Mouse (Mus musculus) midbrain, embryonic 10.5 days (tissue): Measurements from ENCODE around the gene Ryr2. TPM values are rescaled to one million over a fixed set of nuclear protein-coding genes. Genes with fewer than 3 reads are reported as not detected.

Experiments used
- DNase-seq: peaks from one replicate; pipeline ENCODE4 v3.0.0-alpha.2; 2017; ENCODE audit warnings: low spot score
- H3K27ac ChIP-seq: fragments of 300-500 bp; sonication (generic); replicated peaks from 2 replicates; pipeline ENCODE4 v1.5.1; 2016; ENCODE audit warnings: mild to moderate bottlenecking
- H3K27me3 ChIP-seq: fragments of 300-500 bp; sonication (generic); 2 replicates; pipeline ENCODE4 v1.6.1; 2016; ENCODE audit warnings: low read depth, mild to moderate bottlenecking; ENCODE audit not compliant: poor library complexity, severe bottlenecking
- H3K36me3 ChIP-seq: fragments of 300-500 bp; sonication (generic); 2 replicates; pipeline ENCODE4 v1.6.1; 2016; ENCODE audit warnings: mild to moderate bottlenecking, moderate library complexity
- H3K4me1 ChIP-seq: fragments of 300-500 bp; sonication (generic); 2 replicates; pipeline ENCODE4 v1.6.1; 2016
- H3K4me3 ChIP-seq: fragments of 300-500 bp; sonication (generic); 2 replicates; pipeline ENCODE4 v1.5.1; 2016; ENCODE audit warnings: mild to moderate bottlenecking, moderate library complexity
- H3K9me3 ChIP-seq: fragments of 300-500 bp; sonication (generic); replicated peaks from 2 replicates; pipeline ENCODE4 v1.6.1; 2016; ENCODE audit warnings: mild to moderate bottlenecking
- WGBS: fragments of 180-500 bp; shearing (Covaris S2); methylation state at CpG from one replicate; pipeline ENCODE4 v1.1.7; 2016; 5-methylcytosine and 5-hydroxymethylcytosine counted together
- polyA plus RNA-seq: library from polyadenylated mRNA; unstranded; fragments of >200 nt; fragmentation: Nextera tagmentation; extraction: Ambion mirVana; gene quantifications from 2 replicates; pipeline ENCODE4 v1.2.1, GENCODE M21; 2016

The Ryr2 gene
- polyA plus RNA-seq, 1 experiment from 2014 or later, result 0.07 TPM

DNA sequence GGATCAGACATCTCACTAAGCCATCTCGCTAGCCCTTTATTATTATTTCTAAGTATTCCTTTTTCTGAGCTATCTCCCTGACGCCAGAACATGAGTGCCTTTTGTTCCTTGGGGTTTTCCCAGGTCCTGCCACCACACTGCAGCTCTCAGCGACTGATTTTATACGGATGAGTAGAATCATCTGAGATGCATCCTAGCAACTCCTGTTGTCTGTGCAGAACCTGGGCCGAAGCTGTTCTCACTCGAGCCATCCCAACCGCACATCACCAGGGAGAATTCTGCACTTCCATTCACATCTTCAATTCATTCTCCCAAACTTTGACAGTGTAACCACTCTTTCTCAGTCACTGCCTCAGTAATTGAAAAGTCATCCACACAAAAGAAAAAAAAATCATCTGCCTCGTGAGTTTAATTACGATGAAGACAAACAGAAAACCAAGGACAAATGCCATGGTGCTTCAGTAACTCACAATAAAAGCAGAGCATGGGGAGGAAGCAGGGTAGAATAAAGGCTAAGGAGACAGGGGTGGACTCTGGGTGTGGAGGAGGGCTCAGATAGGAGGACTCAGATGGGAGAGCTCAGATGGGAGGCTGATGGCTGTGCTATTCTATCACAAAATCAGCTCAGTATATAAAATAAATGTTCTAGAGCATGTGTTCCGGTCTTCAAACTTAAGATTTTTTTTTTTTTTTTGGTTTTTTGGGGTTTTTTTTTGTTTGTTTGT is 226.1 kb downstream of the Ryr2 start:
- H3K9me3 ChIP-seq, result no peaks in the 10 kb centered on the region
- peak; percentile 13 for DNase-seq
- no peak overlapping the region; the same call in 1 of the 2 replicates for H3K27ac ChIP-seq
- WGBS, result 54% methylated on average over 10 of the region's 10 CpGs
- peaks cover 9% of the 10 kb centered on the region for H3K4me1 ChIP-seq
- H3K36me3 ChIP-seq, result no peaks in the 10 kb centered on the region
- H3K27me3 ChIP-seq, result no peaks in the 10 kb centered on the region
- H3K4me3 ChIP-seq, result no peak overlapping the region

DNA sequence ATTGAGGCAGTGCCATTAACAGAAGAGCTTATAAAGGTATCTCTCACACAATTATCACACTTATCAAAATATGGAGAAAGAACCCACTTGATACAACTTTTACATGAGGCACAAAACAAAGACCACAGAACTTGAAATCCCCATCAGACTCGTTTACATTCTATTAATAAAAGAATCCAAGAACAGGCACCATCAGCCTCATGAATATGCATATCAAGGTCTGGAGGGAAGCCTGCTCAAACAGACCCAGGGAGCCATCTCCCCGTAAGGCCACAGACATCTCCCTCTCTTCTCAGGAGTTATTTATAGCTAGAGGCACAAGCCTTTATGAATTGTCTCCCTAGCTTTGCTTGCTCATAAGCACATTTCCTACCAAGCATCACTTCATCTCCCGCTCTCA is 227.7 kb downstream of the Ryr2 start:
- no peaks in the 10 kb centered on the region for H3K27me3 ChIP-seq
- no peaks in the 10 kb centered on the region for H3K36me3 ChIP-seq
- H3K27ac ChIP-seq, result no peak overlapping the region
- 66% methylated on average over 3 of the region's 3 CpGs for WGBS
- no peak overlapping the region for H3K4me3 ChIP-seq
- DNase-seq, result no peak
- no peaks in the 10 kb centered on the region for H3K9me3 ChIP-seq
- peaks cover 9% of the 10 kb centered on the region for H3K4me1 ChIP-seq

DNA sequence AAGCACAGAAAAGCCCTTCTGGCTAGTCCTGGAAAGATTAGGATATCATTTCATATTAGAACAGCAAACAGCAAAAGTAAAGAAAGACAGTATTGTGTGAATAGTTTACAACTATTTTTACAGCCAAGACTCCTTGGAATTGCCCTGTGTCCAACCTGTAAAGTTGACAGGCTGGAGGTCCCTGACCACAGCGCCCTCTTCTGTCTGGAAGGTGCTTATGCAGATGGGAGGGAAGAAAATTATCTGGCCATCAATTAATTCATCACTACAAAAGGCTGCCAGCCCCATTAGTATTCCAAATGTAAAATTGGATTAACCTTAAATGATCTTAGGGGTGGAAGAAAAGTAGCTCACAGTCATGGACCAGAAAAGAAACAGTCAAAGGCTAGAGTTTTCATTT is 231.9 kb downstream of the Ryr2 start:
- Histone ChIP-seq H3K27me3 (no peaks in the 10 kb centered on the region), H3K4me3 (no peak overlapping the region), H3K9me3 (no peaks in the 10 kb centered on the region), H3K27ac (no peak overlapping the region), H3K4me1 (no peaks in the 10 kb centered on the region), H3K36me3 (no peaks in the 10 kb centered on the region)
- 3% methylated on average over 1 of the region's 1 CpGs for WGBS
- no peak for DNase-seq

DNA sequence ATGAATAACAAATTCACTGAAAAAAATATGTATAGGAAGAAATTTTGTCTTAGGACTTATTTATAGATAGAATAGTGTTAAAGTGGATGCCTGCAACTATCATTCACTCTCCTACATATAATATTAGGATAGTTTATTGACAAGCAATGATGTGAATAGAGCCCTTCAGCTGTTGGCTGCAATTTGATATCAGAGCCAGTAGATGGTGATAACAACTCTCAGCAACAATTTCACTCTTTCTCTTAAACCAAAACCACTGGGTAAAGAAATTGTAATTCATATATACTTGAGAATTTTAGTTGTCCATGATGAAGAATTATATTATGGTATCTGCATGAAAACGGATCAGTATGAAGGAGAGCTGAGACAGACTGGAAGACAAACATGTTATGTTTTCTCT is 236.8 kb downstream of the Ryr2 start:
- Histone ChIP-seq H3K4me3 (no peak overlapping the region), H3K27me3 (no peaks in the 10 kb centered on the region), H3K36me3 (no peaks in the 10 kb centered on the region), H3K9me3 (no peaks in the 10 kb centered on the region), H3K27ac (no peak overlapping the region), H3K4me1 (no peaks in the 10 kb centered on the region)
- no peak for DNase-seq
- WGBS, result 81% methylated on average over 1 of the region's 1 CpGs

DNA sequence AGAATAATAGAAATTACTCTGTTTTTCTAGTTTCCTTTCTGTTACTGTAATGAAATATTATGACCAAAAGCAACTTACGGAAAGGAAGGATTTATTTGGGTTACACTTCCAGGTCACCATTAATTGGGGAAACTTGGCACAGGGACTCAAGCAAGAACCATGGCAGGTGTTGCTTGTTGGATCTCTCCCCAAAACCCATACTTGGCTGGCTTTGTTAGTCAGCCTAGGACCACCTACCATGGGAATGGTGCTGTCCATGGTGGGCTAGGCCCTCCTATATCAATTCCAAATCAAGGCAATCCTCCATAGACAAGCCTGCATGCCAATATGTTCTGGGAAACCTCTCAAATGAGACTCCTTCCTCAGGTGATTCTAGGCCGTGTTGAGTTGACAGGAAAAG is 237.3 kb downstream of the Ryr2 start:
- no peak for DNase-seq
- Histone ChIP-seq H3K9me3 (no peaks in the 10 kb centered on the region), H3K4me1 (no peaks in the 10 kb centered on the region), H3K4me3 (no peak overlapping the region), H3K27ac (no peak overlapping the region), H3K27me3 (no peaks in the 10 kb centered on the region), H3K36me3 (no peaks in the 10 kb centered on the region)
- 81% methylated on average over 2 of the region's 2 CpGs for WGBS

DNA sequence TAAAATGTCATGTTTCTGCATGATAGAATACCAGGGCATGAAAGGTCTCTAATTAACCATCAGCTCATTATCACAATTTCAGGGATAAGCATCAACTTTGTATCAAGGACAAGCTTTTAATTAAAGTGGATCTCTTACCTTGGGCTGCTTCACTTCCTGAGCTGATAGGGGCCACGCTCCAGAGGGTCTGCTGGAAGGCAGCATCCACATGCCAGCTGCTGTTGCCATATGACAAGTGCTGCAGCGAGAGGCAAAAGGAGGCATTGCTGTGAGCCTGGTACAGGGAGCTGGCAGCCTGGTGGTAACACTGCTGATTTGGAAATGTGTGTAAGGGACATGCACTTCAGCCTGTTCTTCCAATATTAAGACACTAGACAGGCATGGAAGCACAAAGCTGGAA is 237.8 kb downstream of the Ryr2 start:
- H3K27me3 ChIP-seq, result no peaks in the 10 kb centered on the region
- no peaks in the 10 kb centered on the region for H3K36me3 ChIP-seq
- no peak overlapping the region for H3K4me3 ChIP-seq
- 90% methylated on average over 2 of the region's 2 CpGs for WGBS
- DNase-seq, result no peak
- no peaks in the 10 kb centered on the region for H3K9me3 ChIP-seq
- H3K27ac ChIP-seq, result no peak overlapping the region
- H3K4me1 ChIP-seq, result no peaks in the 10 kb centered on the region

DNA sequence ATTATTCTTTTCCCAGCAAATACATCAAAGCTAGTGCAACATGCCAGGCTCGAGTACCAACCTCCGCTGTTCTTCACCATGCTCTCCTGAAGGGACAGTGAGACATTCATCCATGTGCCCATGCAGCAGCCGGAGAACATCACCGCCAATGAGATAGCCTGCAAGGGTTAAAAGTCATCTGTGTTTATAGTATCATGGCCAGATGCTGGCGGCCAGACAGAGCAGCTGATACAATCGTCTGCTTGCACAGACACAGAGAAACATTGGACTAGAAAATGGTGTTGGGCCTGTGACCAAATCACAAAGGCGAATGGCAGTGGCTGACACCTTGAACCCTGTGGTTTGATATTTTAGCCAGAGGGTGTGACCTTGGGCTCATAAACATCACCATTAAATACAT is 238.7 kb downstream of the Ryr2 start:
- Histone ChIP-seq H3K4me1 (no peaks in the 10 kb centered on the region), H3K4me3 (no peak overlapping the region), H3K36me3 (no peaks in the 10 kb centered on the region), H3K27ac (no peak overlapping the region), H3K27me3 (no peaks in the 10 kb centered on the region), H3K9me3 (no peaks in the 10 kb centered on the region)
- 85% methylated on average over 7 of the region's 7 CpGs for WGBS
- no peak for DNase-seq

DNA sequence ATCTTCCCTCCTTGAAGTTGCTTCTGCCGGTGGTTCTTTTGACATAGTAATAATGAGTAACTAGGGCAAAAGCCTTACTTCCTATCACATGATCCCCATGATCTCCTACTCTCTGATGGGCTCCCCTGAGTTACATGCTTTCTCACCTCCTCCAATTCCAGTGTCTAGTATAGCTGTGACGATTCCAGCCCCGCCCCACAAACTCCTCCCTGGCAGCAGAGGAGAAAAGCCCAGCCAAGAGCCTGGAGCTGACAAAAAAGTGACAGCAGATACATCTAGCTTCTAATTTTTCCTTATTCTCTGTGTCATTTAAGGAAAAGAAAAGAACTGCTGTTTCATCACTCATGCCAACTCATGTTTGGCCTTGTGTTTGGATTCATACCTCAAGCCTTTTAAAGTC is 241.5 kb downstream of the Ryr2 start:
- 88% methylated on average over 3 of the region's 3 CpGs for WGBS
- Histone ChIP-seq H3K4me1 (no peaks in the 10 kb centered on the region), H3K4me3 (no peak overlapping the region), H3K27ac (no peak overlapping the region), H3K9me3 (no peaks in the 10 kb centered on the region), H3K36me3 (no peaks in the 10 kb centered on the region), H3K27me3 (no peaks in the 10 kb centered on the region)
- no peak for DNase-seq

DNA sequence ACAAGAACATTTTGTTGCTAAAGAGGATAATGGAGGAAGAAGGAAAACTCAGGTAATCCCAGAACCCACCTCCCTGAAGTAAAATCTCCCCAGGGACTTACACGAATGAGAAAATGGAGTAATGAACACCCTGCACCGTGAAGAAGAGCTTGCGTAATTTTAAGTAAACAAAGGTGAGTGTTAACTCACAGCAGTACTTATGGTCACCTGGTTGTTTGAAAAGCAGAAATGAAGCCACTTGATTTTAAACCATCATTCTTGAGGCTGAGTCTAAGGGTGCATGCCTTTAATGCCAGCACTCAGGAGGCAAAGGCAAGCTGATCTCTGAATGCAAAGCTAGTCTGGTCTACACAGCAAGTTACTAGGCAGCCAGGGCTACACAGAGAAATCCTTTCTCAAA is 255.1 kb downstream of the Ryr2 start:
- no peaks in the 10 kb centered on the region for H3K4me1 ChIP-seq
- H3K9me3 ChIP-seq, result no peaks in the 10 kb centered on the region
- no peak overlapping the region for H3K27ac ChIP-seq
- H3K36me3 ChIP-seq, result no peaks in the 10 kb centered on the region
- H3K4me3 ChIP-seq, result no peak overlapping the region
- 94% methylated on average over 3 of the region's 3 CpGs for WGBS
- no peaks in the 10 kb centered on the region for H3K27me3 ChIP-seq
- no peak for DNase-seq

DNA sequence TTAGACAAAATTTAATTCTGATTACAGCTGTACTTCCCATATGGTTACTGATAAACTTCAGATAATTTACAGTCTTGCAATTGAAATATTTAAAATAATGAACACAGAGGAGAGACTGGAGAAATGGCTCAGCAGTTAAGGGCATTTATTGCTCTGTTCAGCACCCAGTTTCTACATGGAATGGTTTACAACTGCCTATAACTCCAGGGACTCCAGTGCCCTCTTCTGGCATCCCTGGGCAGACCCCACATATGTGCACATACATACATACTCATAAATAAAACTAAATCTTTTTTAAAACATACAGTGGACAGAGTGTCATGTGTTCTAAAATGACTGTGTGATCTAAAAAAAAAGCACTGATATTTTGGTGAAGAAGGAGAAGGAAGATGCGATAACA is 262.9 kb downstream of the Ryr2 start:
- no peak overlapping the region for H3K27ac ChIP-seq
- 87% methylated on average over 1 of the region's 1 CpGs for WGBS
- no peaks in the 10 kb centered on the region for H3K36me3 ChIP-seq
- no peak for DNase-seq
- H3K27me3 ChIP-seq, result no peaks in the 10 kb centered on the region
- H3K4me1 ChIP-seq, result no peaks in the 10 kb centered on the region
- no peak overlapping the region for H3K4me3 ChIP-seq
- H3K9me3 ChIP-seq, result no peaks in the 10 kb centered on the region

DNA sequence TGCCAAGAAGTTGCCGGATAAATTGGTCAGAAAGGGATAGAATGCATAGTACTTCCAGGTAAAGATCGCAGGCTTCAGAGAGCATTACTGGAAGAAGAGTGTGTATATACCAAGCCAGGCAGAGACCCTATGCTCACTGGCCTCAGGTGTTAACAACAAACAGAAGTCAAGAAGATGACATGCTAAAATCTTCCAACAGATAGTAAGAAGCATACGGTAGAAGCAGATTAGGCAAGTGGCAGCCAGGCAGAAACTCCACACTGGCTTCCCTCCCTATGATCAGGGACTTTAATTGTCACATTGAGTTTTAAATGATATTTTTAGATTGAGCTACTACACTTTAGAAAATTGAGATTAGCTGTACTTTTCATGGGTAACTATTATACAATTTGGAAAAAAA is 268.9 kb downstream of the Ryr2 start:
- 92% methylated on average over 3 of the region's 3 CpGs for WGBS
- no peak overlapping the region for H3K4me3 ChIP-seq
- H3K27ac ChIP-seq, result no peak overlapping the region
- DNase-seq, result no peak
- no peaks in the 10 kb centered on the region for H3K36me3 ChIP-seq
- no peaks in the 10 kb centered on the region for H3K9me3 ChIP-seq
- no peaks in the 10 kb centered on the region for H3K4me1 ChIP-seq
- no peaks in the 10 kb centered on the region for H3K27me3 ChIP-seq

DNA sequence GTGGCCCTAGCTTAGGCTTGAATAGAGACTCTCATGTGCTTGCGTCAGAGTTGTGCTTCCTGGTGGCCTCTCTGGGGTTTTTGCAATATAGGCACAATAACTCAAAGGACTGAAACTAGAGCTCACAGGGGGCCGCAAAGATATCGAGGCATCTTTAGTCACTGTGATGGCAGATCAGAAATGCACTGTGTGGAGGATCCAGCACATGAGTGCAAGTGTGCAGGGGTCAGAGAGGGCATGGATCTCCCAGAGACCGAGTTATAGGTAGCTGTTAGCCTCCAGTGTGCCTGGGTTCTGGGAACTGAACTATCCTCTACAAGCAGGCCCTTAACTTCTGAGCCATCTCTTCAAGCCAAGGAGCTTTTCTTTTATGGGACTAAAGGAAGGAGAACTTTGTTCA is 269.6 kb downstream of the Ryr2 start:
- Histone ChIP-seq H3K27me3 (no peaks in the 10 kb centered on the region), H3K4me3 (no peak overlapping the region), H3K27ac (no peak overlapping the region; the same call in 1 of the 2 replicates), H3K36me3 (no peaks in the 10 kb centered on the region), H3K9me3 (no peaks in the 10 kb centered on the region), H3K4me1 (no peaks in the 10 kb centered on the region)
- WGBS, result 88% methylated on average over 4 of the region's 4 CpGs
- no peak for DNase-seq

DNA sequence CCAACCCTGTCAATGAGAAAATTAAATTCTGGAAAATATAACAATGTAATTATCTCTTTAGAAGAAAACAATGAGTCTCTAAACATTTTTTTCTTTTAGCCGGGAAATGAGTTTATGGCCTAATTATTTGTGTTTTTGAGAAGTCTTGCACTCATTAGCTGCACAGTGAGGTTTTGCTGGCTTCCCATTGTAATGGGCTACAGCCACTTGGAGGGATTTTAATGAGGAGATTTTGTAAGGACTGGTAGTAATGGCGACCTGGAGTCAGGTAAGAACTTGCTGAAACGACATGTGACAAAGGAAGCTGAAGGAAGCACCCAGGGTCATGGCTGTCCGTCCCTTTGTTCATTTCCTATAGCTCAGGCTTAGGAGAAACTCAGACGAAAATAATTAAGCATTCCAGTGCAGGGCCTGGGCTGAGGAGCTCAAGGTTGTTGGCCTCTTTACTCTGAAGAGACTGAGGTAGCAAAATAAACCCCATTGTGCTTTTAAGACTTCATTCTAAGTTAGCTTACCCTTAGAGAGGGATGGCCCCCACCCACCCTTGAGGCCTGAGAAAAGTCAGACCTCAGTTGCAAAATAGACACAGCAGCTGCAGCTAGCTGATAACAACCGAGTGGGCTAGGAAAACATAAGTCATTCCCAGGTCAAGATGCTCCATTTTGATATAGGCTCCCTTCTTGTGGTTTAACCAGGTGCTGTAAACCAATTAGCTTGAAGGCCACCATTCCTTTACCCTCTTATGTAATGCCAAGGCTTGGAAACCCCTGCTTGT is 270.3 kb downstream of the Ryr2 start:
- DNase-seq, result no peak
- Histone ChIP-seq H3K4me1 (no peaks in the 10 kb centered on the region), H3K36me3 (no peaks in the 10 kb centered on the region), H3K27ac (no peak overlapping the region; the same call in 1 of the 2 replicates), H3K9me3 (no peaks in the 10 kb centered on the region), H3K27me3 (no peaks in the 10 kb centered on the region), H3K4me3 (no peak overlapping the region)
- 62% methylated on average over 6 of the region's 6 CpGs for WGBS
